Mouse (Mus musculus) liver, embryonic 14.5 days (tissue): ENCODE data around the gene Rprd2.

Source experiments
- CTCF ChIP-seq: IDR thresholded peaks from 2 replicates; pipeline ENCODE4 v1.5.1; 2016; ENCODE audit warnings: antibody characterized with exemption, low read depth, control low read depth
- EP300 ChIP-seq: IDR thresholded peaks from 2 replicates; pipeline ENCODE4 v1.6.1; 2016; ENCODE audit warnings: antibody characterized with exemption, low read depth

GRCm38 (mm10) chr3:95866071-95866470 is 47.4 kb upstream of the Rprd2 start:
- TF ChIP-seq CTCF (no peak), EP300 (no peak)
